Mouse (Mus musculus) colon, adult 2 months (tissue): ENCODE results near the gene Pla2g2c. TPM values are rescaled to one million over a fixed set of nuclear protein-coding genes. Genes with fewer than 3 reads are reported as not detected.

Experiments
- polyA plus RNA-seq: library from polyadenylated mRNA; depleted of rRNA; stranded (reverse); fragments of >200 nt; gene quantifications from 2 replicates; pipeline ENCODE4 v1.2.3, GENCODE M21; 2012; rRNA removed

The Pla2g2c gene
- 2.1 and 2.4 TPM in 2 replicates for polyA plus RNA-seq

DNA sequence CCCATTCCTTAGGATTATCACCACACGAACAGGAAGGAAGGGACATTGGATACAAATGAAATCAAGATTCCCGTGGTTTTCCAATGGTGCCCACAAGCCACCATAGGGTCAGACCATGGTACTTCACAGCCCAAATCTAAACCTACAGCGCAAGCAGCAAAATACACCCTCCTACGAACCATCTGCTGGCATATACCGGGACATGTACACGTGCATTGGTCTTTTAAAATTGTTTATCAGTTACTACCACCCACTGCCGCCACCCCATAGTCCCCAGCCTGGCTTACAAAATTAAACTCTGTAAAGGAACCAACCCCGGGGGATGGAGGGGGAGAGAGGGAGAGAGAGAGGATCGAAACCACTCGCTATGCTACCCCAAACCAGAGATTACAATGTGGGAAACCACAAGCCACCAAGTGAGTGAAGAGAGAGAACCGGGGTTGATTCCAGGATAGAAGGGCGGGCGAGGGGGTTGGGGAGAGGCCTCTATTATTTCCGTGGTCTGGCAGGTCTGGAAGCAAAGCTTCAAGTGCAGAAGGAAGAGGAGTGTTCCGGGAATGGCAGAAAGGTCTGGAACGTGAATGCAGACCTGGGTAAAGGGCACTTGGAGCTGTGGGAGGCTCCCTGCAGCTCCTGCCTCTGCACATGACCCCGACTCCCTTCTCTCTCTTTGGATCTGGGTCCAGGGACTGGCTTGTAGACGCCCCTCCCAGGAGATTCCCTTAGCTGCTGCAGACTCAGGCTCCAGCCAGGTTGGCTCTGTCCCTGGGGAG, at the start of gene Pla2g2c:
Gene Pla2g2c, plus strand, starts transcription at position 439 of the 773 bp plus-strand sequence.

DNA sequence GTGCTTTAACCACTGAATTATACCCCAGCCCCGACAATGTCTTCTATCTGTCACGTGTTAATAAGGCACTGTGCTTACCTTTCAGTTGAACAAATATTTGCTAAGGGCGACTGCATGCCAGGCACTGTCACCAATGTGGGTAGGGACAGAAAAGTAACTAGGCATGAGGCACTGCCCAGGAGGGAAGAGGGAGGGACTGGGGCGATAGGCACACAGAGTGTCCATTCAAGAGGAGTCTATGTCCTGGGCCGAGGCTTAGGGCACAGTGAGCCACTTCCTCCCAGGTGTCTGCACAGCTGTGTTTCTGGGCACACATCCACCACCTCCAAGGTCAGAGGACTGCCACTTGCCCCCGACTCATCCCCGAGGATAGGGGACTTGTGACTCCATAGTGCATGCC, 12.4 kb downstream of the Pla2g2c start, which contains the start of gene Ubxn10:
Gene Ubxn10, minus strand, starts transcription at position 137 of the 400 bp plus-strand sequence.

GRCm38 (mm10) chr4:138757416-138757815, 32.8 kb downstream of the Pla2g2c start, which contains the start of gene Pla2g2f:
TSS of gene Pla2g2f (minus strand) at chr4:138757626.

DNA sequence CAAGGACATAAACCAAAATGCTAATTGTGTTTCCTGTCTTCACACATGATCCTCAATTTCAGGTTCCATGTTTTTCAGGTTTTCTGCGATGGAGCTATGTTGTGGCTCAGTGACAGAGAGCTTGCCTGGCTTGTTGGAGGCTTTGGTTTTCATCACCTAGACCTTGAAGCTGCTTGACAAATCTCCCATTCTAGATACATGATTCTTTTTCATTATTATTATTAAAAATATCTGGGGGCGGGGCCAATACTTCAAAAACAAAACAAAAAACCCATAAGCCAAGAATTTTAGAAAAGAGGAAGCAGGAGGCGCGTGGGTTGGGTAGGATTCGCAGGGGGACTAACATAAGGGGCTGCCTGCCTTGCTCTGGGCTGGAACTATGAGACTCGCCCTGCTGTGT, 50.8 kb downstream of the Pla2g2c start, which contains the start of gene Pla2g2d:
Gene Pla2g2d, plus strand, starts transcription at position 301 of the 400 bp plus-strand sequence.

Other genes with a start within 250 kb of the Pla2g2c start
- 0.29 TPM in 2 replicates for gene Vwa5b1, start 88.9 kb upstream of the Pla2g2c start, polyA plus RNA-seq
- 8.6 and 11.5 TPM in 2 replicates for gene Ubxn10, start 12.4 kb downstream of the Pla2g2c start, polyA plus RNA-seq
- gene Pla2g2f, start 32.8 kb downstream of the Pla2g2c start, polyA plus RNA-seq, result 52.8 and 56.5 TPM in 2 replicates
- 1.4 and 1.6 TPM in 2 replicates for gene Pla2g2d, start 50.9 kb downstream of the Pla2g2c start, polyA plus RNA-seq
- gene Pla2g5, start 138.7 kb downstream of the Pla2g2c start, polyA plus RNA-seq, result 34.1 and 44.1 TPM in 2 replicates
- not detected in 2 replicates for gene Gm13030, start 149.2 kb downstream of the Pla2g2c start, polyA plus RNA-seq
- 0.49 and 1.3 TPM in 2 replicates for gene Pla2g2e, start 153.2 kb downstream of the Pla2g2c start, polyA plus RNA-seq
- gene Otud3, start 189.2 kb downstream of the Pla2g2c start, polyA plus RNA-seq, result 11.8 and 12.4 TPM in 2 replicates
- gene Rnf186, start 242.3 kb downstream of the Pla2g2c start, polyA plus RNA-seq, result 677 and 736 TPM in 2 replicates
- gene Tmco4, start 248.1 kb downstream of the Pla2g2c start, polyA plus RNA-seq, result 40.4 and 48.0 TPM in 2 replicates